Mouse (Mus musculus) thymus, adult 2 months (tissue): Measurements from ENCODE around the gene Slc22a7. TPM values are rescaled to one million over a fixed set of nuclear protein-coding genes. Genes with fewer than 3 reads are reported as not detected.
A peak's percentile ranks its signal among the peaks of the same experiment; 100 is the strongest.

Source experiments
- DNase-seq: peaks from one replicate; pipeline ENCODE4 v3.0.0; 2021
- H3K27ac ChIP-seq: fragments of 200-500 bp; 2 replicates; pipeline ENCODE4 v1.5.1; 2012; ENCODE audit warnings: low read length, control low read depth; ENCODE audit not compliant: control insufficient read depth, insufficient read depth
- H3K27me3 ChIP-seq: fragments of 200-500 bp; 2 replicates; pipeline ENCODE4 v1.6.1; 2012; ENCODE audit warnings: mild to moderate bottlenecking, low read length, moderate library complexity, mixed read lengths; ENCODE audit not compliant: control insufficient read depth, insufficient read depth
- H3K36me3 ChIP-seq: fragments of 200-500 bp; 2 replicates; pipeline ENCODE4 v1.6.1; 2012; ENCODE audit warnings: mild to moderate bottlenecking, low read length, moderate library complexity; ENCODE audit not compliant: control insufficient read depth, insufficient read depth
- H3K4me1 ChIP-seq: fragments of 200-500 bp; replicated peaks from 2 replicates; pipeline ENCODE4 v1.6.1; 2012; ENCODE audit warnings: low read length; ENCODE audit not compliant: control insufficient read depth, insufficient read depth
- H3K4me3 ChIP-seq: fragments of 200-500 bp; 2 replicates; pipeline ENCODE4 v1.5.1; 2012; ENCODE audit warnings: mild to moderate bottlenecking, low read length, control low read depth, moderate library complexity; ENCODE audit not compliant: control insufficient read depth, insufficient read depth
- CTCF ChIP-seq: fragments of 200-500 bp; IDR thresholded peaks from 2 replicates; pipeline ENCODE4 v1.5.1; 2012; ENCODE audit warnings: mild to moderate bottlenecking, control low read depth, low read length, moderate library complexity, borderline replicate concordance; ENCODE audit not compliant: control insufficient read depth, poor library complexity, insufficient read depth; ENCODE audit errors: extremely low read depth
- POLR2A ChIP-seq: fragments of 200-500 bp; IDR thresholded peaks from 2 replicates; pipeline ENCODE4 v1.6.1; 2012; ENCODE audit warnings: mild to moderate bottlenecking, low read length, control low read depth, moderate library complexity; ENCODE audit not compliant: control insufficient read depth, poor library complexity, insufficient read depth; ENCODE audit errors: extremely low read depth
- WGBS: fragments of 180-500 bp; shearing (Covaris S2); methylation state at CpG from one replicate; pipeline ENCODE4 v1.1.7; 2018; 5-methylcytosine and 5-hydroxymethylcytosine counted together
- polyA plus RNA-seq: library from polyadenylated mRNA; depleted of rRNA; stranded (reverse); fragments of >200 nt; gene quantifications from 2 replicates; pipeline ENCODE4 v1.2.3, GENCODE M21; 2012

Gene Slc22a7
- polyA plus RNA-seq, 1 experiment, result 3.3 TPM

- H3K36me3 ChIP-seq, result no peaks in the 10 kb centered on the region
- whole genome bisulfite sequencing, result 13% methylated on average over 50 of the region's 50 CpGs
- no peak for DNase-seq
- TF ChIP-seq CTCF (no peak), POLR2A (no peak)
- no peak overlapping the region for H3K27ac ChIP-seq
- H3K4me1 ChIP-seq, result no peaks in the 10 kb centered on the region
- H3K4me3 ChIP-seq, result no peak overlapping the region
- peaks cover 6% of the 10 kb centered on the region; the same call in 1 of the 2 replicates for H3K27me3 ChIP-seq
Measured at GRCm38 (mm10) chr17:46444839-46445579, 6.8 kb upstream of the Slc22a7 start.

DNA sequence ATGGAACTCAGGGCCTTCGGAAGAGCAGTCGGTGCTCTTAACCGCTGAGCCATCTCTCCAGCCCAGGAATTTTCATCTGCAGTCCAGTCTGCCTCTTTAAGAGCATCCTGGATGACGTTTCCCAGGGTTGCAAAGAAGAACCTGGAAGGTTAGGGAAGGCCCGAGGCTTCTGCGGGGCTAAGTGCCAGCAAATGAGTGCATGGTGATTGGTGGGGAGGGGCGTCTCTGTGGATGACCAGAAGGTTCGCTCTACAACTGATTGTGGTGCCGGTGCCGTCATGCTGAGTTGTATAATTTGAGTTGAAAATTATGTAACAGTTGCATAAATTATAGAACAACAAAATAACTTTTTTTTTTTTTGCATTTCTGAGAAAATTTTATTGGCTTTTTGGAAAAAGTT, 919 bp upstream of the Slc22a7 start:
- WGBS, result 94% methylated on average over 10 of the region's 10 CpGs
- H3K4me3 ChIP-seq, result no peak overlapping the region
- TF ChIP-seq CTCF (no peak), POLR2A (no peak)
- no peaks in the 10 kb centered on the region; the same call in 1 of the 2 replicates for H3K27me3 ChIP-seq
- H3K36me3 ChIP-seq, result no peaks in the 10 kb centered on the region
- no peaks in the 10 kb centered on the region for H3K4me1 ChIP-seq
- no peak overlapping the region for H3K27ac ChIP-seq
- no peak for DNase-seq

DNA sequence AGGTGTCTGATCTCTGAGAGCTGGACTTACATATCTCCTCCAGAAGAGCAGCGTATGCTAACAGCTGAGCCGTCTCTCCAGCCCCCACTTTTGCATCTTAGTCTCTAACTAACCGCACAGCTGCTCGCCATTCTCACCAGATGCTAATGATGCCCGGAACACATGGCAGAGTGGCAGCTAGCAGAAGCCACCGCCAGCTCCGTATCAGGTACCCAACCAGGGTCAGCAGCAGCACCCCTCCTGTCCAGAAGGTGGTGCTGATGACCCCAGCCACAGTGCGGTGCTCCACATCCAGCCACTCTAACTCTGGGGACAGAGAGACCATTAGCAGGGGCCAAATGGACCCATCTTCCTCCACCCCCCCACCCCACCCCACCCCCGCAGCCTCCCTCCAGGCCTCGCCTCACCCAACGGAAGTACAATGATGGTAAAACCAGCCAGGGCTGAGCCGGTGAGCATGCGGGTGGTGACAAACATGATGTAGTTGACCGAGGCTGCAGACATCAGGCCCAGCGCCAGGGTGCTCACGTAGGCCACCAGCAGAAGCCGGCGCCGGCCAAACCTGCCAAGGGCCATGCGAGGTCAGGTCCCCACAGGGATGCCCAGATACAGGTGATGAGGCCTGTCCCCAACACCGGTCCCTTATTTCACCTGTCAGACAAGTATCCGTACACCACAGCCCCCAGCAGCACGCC, 1.4 kb downstream of the Slc22a7 start:
- peak; percentile 32 for DNase-seq
- TF ChIP-seq CTCF (no peak), POLR2A (no peak)
- WGBS, result 38% methylated on average over 23 of the region's 23 CpGs
- Histone ChIP-seq H3K4me1 (no peaks in the 10 kb centered on the region), H3K27ac (no peak overlapping the region), H3K4me3 (no peak overlapping the region), H3K27me3 (no peaks in the 10 kb centered on the region; the same call in 1 of the 2 replicates), H3K36me3 (no peaks in the 10 kb centered on the region)

GRCm38 (mm10) chr17:46433627-46434026, 4.6 kb downstream of the Slc22a7 start:
- TF ChIP-seq POLR2A (no peak), CTCF (0 out of 2 replicates have a peak, but pooled peaks have one; percentile 10)
- Histone ChIP-seq H3K27me3 (no peaks in the 10 kb centered on the region; the same call in 1 of the 2 replicates), H3K36me3 (no peaks in the 10 kb centered on the region), H3K27ac (no peak overlapping the region), H3K4me1 (no peaks in the 10 kb centered on the region), H3K4me3 (no peak overlapping the region)
- WGBS, result 14% methylated on average over 17 of the region's 17 CpGs
- DNase-seq, result no peak

DNA sequence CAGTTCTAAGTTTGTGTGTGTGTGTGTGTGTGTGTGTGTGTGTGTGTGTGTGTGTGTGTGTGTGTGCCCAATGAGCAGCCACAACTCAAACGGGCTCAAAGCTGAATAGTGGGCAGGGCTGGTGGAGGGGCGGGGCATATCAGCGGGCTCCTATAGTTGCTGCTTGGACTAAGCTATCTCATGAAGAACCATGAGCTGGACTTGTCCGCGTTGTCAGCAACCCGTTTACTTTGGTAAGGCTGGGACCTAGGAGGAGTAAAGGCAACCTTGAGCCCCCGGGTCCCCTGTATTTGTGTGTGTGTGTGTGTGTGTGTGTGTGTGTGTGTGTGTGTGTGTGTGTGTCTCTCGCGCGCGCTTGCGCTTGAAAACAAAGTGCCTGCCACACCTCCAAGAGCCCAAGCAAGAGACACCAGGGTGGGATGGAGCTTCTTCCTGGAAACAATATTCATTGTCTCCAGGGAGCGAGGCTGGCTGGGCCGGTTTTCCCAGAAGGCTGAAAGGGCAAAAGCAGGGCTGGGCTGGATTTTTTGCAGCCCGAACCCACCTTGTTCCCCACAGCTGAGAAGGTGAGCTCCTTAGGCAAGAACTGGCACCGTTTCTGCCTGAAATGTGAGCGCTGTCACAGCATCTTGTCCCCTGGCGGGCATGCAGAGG, 9.4 kb downstream of the Slc22a7 start, which contains the start of gene Crip3:
TSS of gene Crip3 (plus strand) at position 166 of the 654 bp plus-strand sequence.
- Histone ChIP-seq H3K27ac (no peak within 1 kb of the TSS), H3K4me3 (no peak within 1 kb of the TSS), H3K36me3 (no peaks in the 10 kb centered on the region), H3K4me1 (no peaks in the 10 kb centered on the region), H3K27me3 (no peaks in the 10 kb centered on the region; the same call in 1 of the 2 replicates)
- DNase-seq, result no peak
- 23% methylated on average over 18 of the region's 18 CpGs for WGBS
- no peak for TF ChIP-seq POLR2A
- no peak for TF ChIP-seq CTCF

DNA sequence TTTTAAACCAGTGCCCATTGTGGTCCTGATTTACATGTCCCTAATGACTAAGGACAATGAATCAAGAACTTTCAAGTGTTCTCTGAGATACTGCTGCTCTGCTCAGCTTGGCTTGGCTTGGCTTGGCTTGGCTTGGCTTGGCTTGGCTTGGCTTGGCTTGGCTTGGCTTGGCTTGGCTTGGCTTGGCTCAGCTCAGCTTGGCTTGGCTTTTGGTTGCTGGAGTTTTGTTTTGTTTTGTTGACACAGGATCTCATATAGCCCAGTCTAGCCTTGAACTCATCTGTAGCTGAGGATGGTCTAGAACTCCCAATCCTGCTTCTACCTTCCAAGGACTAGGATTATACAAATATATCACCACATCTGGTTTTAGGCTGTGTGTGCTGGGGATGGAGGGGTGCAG, 11.8 kb downstream of the Slc22a7 start:
- DNase-seq, result no peak
- TF ChIP-seq CTCF, result no peak
- no peak for TF ChIP-seq POLR2A
- no peak overlapping the region for H3K27ac ChIP-seq
- H3K4me3 ChIP-seq, result no peak overlapping the region
- H3K4me1 ChIP-seq, result no peaks in the 10 kb centered on the region
- no peaks in the 10 kb centered on the region; the same call in 1 of the 2 replicates for H3K27me3 ChIP-seq
- H3K36me3 ChIP-seq, result no peaks in the 10 kb centered on the region
